Mouse (Mus musculus) left cerebral cortex, adult 2 months (tissue): ENCODE measurements around the gene Itga3. TPM values are rescaled to one million over a fixed set of nuclear protein-coding genes. Genes with fewer than 3 reads are reported as not detected.

Source experiments
- DNase-seq, 2 experiments: peaks; one replicate each; pipeline ENCODE4 v3.0.0; 2021 to 2022; ENCODE audit warnings: low spot score in 2 of 2, mixed read lengths in 1 of 2; ENCODE audit errors: extremely low spot score in 1 of 2
- H3K27ac ChIP-seq: fragments of 200-600 bp; 2 replicates; pipeline ENCODE4 v1.8.1; 2022
- H3K4me3 ChIP-seq: fragments of 200-600 bp; 2 replicates; pipeline ENCODE4 v1.8.1; 2022
- CTCF ChIP-seq: fragments of 200-600 bp; IDR thresholded peaks from 2 replicates; pipeline ENCODE4 v1.8.1; 2022; ENCODE audit warnings: antibody characterized with exemption, mild to moderate bottlenecking, moderate library complexity
- intact Hi-C: fragments of 180-260 bp; cut with DNase I; formaldehyde crosslinking; loops from one replicate; pipeline ENCODE4 v1.15.1; 2025
- total RNA-seq, 2 experiments: library from RNA; stranded (reverse); gene quantifications; 2 replicates each; pipeline ENCODE4 v1.2.3; 2021

Itga3 gene
- total RNA-seq, 2 experiments from 2014 or later, result 17.4 to 17.8 TPM

DNA sequence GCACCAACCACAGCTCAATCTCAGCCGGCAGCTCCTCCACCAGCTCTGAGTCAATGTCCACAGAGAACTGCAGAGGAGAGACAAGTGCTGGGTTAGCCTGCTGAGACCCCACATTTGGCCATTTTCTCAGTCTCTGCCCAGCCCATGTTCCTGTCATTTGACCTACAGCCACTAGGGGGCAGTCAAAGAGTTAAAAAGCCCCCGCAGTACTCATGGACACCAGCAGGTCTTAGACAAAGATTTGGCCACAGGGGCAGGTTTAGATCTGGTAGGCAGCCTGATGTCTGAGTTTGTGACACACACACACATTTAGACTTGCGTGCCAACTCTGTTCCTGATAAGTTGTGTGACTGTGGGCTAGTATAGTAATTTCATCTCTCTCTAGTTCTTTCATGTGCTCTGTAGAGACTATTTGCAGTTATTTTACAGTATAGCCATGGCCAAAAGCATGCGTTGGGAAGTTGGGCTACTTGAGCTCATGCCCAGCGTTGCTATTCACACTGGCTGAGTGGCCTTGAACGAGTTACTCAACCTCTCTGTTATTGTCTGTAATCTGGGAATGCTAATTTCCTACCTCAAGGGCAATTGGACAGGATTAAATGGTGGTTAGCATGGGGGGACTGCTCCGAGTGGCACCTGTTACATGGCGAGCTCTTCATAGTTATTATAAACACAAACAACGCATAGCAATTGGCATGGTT, 29.5 kb downstream of the Itga3 start:
- intact Hi-C loops, result loop anchor here (1.0 to 10.0 kb wide), 2 partner anchors 60 to 208 kb away; no protein-coding TSS in a partner anchor
- TF ChIP-seq CTCF, result peak; percentile 99
- H3K27ac ChIP-seq, result no peak overlapping the region
- H3K4me3 ChIP-seq, result no peak overlapping the region
- DNase-seq, result no peak

DNA sequence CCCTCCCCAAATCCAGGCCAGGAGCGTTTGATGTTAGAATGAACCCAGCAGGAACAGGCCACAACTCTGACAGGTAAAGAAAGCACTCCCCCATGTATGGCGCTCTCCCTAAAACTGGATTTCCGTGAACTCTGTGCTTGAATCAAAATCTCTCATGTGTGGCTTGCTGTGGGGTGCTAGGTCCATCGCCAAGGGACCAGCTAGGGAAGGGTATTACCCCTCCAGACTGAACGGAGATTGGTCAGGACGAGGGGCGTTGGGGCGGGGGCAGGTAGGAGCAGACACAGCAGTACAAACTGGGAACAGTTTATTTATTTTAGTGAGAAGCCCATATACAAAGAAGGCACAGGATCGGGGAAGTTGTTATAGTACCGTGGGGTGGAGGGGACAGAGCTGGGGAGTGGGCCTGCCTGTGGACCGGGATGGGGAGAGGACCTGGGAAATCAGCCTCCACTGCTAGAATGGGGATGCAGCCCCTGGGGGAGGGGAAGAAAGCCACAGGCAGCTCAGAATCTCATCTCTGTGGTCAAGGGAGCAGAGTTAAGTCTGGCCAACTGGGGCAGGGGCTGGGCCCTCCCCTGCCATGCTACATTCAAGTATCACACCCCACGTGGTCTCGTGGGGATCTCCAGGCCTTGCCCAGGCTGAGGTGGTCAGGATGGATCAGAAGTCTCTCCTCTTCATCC, 32.3 kb downstream of the Itga3 start:
- intact Hi-C loops, result loop anchor here (5.0 to 10.0 kb wide), 3 partner anchors 67 to 210 kb away; partner anchors contain the start of genes Col1a1 and Sgca
- no peak overlapping the region for H3K27ac ChIP-seq
- no peak for DNase-seq
- no peak for TF ChIP-seq CTCF
- no peak overlapping the region for H3K4me3 ChIP-seq

DNA sequence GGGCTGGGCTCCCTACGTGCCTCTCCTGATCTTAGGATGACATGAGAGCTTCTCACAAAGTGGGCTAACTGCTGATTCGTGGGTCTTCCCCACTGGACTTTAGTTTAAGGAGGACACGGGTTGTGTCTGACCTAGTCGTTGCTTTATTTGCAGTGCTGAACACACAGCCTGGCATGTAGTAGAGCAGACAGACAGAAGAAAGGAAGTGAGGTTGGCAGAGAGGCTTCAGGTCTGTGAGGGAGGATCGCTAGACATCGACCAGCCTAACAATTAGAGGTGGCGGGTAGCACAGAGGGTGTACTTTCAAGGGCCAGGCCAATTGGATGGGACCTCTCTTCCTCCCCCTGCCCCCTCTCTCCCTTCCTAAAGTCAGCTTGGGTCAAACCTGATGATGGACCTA, 33.0 kb downstream of the Itga3 start:
- no peak overlapping the region for H3K4me3 ChIP-seq
- intact Hi-C loops, result loop anchor here (5.0 to 10.0 kb wide), 3 partner anchors 66 to 211 kb away; partner anchors contain the start of genes Col1a1 and Sgca
- no peak overlapping the region for H3K27ac ChIP-seq
- DNase-seq, result no peak
- TF ChIP-seq CTCF, result no peak

DNA sequence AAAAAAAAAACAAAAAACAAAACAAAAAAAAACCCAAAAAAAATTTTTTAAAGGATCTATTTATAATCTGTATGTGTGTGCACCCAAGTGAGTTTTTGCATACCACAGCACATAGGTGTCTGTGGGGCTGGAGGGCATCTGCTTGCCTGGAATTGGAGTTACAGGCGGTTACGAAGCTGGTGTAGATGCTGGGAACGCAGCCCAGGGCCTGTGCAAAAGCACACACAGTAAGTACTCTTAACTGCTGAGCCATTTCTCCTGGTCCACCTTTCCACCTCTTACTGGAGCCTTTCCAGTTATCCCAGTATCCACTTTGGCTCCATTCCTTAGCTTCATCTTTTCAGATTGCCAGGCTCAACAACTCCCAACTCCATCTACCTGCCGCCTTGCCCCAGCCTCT, 33.5 kb downstream of the Itga3 start:
- intact Hi-C loops, result loop anchor here (5.0 to 10.0 kb wide), 3 partner anchors 66 to 212 kb away; partner anchors contain the start of genes Col1a1 and Sgca
- no peak for DNase-seq
- Histone ChIP-seq H3K27ac (no peak overlapping the region), H3K4me3 (no peak overlapping the region)
- TF ChIP-seq CTCF, result no peak

DNA sequence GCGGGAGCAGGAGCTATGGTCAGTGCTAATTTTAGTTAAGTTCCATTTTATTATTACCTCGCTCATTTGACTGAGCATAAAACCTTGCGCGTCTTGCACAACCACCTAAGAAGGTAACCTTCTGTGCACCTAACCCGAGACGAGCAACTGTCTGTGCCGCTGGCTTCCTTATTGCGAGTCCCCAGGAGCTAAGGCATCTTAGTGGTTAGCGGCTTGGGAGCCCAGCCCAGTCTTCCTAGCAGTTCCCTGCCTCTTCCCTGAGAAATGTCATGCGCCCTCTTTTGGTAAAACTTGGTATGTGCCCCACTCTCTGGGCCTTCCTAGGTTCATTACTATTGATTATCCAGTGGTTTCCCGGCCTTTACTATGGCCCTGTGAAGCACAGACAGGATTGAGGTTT, 34.5 kb downstream of the Itga3 start:
- intact Hi-C loops, result loop anchor here (5.0 to 10.0 kb wide), 3 partner anchors 65 to 213 kb away; partner anchors contain the start of genes Col1a1 and Sgca
- H3K27ac ChIP-seq, result peak overlapping the region; percentile 80
- H3K4me3 ChIP-seq, result peak overlapping the region; percentile 83
- TF ChIP-seq CTCF, result peak; percentile 93
- DNase-seq, result peak; percentile 81 to 83

DNA sequence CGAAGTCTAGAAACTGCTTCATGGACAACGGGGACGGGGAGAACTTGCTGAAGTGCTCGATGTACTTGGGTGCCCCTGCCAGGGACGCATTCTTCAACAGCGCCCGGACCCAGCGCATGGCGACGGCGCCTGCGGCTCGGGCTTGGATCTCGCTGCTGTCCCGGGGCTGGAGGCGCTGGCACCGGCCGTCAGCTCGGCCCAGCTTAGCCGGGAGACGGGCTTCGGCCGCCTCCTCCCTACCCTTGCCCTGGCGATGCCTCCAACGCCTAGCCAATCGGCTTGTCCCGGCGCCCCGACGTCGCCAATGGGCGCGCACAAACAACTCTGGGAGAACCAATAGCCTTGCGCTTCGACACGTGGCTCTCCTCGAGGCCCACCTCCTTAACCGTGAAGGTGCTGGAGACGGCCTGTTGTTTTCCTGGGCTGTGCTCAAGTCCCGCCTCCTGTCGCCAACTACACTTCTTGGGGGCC, 35.4 kb downstream of the Itga3 start, which contains the start of gene Pdk2:
Gene Pdk2, minus strand, starts transcription at position 216 of the 471 bp plus-strand sequence.
- TF ChIP-seq CTCF, result no peak
- intact Hi-C loops, result loop anchor here (2.0 to 10.0 kb wide), 4 partner anchors 50 to 214 kb away; partner anchors contain the start of genes Col1a1, Ppp1r9b and Sgca
- H3K4me3 ChIP-seq, result peak within 1 kb of the TSS; percentile 83
- DNase-seq, result peak; percentile 93 to 97
- H3K27ac ChIP-seq, result peak within 1 kb of the TSS; percentile 91

DNA sequence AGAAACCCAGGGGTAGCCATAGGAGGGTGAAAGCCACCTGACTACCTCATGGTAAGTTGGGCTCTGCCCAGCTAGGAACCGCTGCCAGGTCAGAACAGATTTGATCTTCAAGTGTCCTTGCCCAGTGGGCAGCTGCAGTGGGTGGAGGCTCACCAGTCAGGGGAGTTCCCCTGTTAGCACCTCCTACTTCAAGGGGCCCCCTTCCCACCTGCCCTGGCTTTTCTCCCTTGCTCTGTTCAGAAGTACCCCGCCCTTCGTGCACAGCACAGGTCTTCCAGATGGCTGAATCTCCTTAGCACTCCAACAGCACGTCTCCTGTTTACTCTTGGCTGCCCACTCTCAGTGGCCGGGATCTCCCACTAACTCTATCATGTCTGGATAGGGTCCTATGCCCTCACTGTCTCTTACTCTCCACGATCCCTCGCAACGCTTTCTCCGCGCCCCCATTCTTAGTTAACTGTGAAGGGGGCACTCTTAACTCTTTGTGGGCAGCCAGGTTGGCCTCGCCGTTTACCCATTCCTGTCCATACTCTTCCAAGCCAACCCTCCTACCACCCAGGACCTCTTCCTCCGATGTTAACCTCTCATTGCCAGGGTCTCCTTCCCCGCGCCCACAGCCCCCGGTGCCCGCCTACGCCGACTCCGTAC, 36.0 kb downstream of the Itga3 start:
- peak overlapping the region; percentile 83 for H3K4me3 ChIP-seq
- peak in 1 of 2 experiments; percentile 42 for DNase-seq
- peak overlapping the region; percentile 91 for H3K27ac ChIP-seq
- intact Hi-C loops, result loop anchor here (2.0 to 10.0 kb wide), 4 partner anchors 50 to 214 kb away; partner anchors contain the start of genes Col1a1, Ppp1r9b and Sgca
- TF ChIP-seq CTCF, result no peak

DNA sequence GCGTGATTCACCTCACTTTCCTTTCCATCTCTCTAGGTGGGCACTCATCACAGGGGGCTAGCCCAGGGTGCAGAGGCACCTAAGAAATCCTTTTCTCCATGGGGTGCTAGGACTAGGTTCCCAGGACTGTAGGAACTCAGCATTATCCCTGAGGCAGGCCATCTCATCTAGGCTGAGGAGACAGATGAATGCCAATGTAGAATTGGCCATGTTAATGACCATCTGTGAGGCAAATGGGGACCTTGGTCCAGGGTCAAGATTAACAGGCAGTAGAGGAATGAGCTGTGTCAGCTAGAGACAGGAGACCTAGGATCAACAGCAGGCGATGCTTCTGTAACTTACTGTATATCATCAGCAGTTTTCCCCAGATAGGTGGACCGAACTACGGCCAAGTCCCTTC, 36.8 kb downstream of the Itga3 start:
- Histone ChIP-seq H3K27ac (peak overlapping the region; percentile 91), H3K4me3 (peak overlapping the region; percentile 83)
- no peak for DNase-seq
- intact Hi-C loops, result loop anchor here (2.0 to 10.0 kb wide), 4 partner anchors 49 to 215 kb away; partner anchors contain the start of genes Col1a1, Ppp1r9b and Sgca
- TF ChIP-seq CTCF, result no peak

DNA sequence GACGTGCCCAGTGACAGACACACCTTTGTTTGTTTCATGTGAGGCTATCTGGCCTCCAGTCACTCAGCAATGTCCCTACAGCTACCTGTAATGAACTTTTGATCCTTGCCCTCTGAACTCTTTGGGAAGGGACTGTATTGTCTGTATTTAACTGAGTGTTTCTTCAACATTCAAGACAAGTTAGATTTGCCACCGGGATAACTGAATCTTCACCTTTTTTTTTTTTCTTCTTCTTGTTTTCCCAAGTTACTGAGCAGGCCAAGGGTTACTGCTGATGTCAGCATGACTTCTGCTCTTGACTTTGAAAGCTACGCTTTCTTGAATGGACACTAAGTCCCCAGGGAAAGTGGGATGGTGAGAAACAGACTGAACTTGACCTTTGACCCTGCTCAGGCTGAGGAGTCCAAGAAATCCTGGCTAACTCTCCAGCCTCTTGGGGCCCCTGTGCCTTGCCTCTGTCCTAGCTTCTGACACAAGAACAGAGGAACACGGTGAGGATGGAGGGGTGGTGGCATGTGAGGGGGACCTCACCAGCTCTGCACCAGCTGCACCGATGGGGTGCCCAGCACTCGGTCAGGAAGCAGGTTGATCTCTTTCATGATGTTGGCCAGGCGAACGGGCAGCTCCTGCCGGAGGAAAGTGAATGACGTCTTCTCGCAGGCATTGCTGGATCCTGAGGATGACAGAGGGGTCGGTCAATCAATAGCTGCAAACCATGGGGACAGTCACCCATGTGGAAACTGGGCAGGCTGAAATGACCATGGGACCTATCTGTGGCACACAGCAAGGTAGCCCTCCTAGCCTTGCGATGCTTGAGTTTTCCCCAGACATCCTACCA, 37.6 kb downstream of the Itga3 start:
- intact Hi-C loops, result no loop called here
- Histone ChIP-seq H3K27ac (peak overlapping the region; percentile 28; the same call in 1 of the 2 replicates), H3K4me3 (no peak overlapping the region)
- no peak for DNase-seq
- no peak for TF ChIP-seq CTCF

DNA sequence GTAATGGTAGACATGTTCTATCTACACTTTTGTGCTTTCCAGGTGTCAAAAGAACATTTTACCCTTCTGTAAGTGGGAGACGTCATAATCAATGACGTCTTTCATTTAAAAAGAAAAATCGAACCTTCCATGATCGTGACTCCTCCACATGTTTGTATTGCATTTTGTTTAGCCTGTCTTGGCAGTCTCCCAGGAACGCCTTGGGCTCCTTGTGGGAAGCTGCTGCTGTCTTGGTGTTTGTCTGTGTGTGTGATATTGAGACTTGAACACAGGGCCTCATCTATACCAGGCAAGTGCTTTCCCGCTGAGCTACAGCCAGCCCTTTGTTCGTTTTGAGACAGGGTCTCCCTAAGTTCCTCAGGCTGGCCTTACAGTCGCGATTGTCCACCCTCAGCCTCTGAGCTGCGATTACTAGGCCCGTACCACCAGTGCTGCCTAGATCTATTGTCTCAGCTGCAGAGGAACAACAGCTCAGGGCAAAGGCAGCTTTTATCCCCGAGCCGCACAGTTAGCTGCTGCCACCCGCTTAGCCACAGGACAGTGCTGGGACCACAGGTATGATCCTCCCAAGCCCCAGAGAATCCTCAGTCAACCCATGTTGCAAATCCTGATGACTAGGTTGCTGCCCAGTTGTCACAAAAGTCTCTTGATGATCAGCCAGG, 38.3 kb downstream of the Itga3 start:
- intact Hi-C loops, result no loop called here
- no peak for DNase-seq
- Histone ChIP-seq H3K4me3 (no peak overlapping the region), H3K27ac (peak overlapping the region; percentile 28; the same call in 1 of the 2 replicates)
- TF ChIP-seq CTCF, result no peak
